Comparison of ENCODE assay signal across 8 mouse cellular contexts in genomic region chr14:54412629-54413170, GRCm38 (mm10). TPM values are rescaled to one million over a fixed set of nuclear protein-coding genes. Genes with fewer than 3 reads are reported as not detected.
A peak's percentile ranks its signal among the peaks of the same experiment; 100 is the strongest.
DNase-seq lines count a peak whose midpoint lies in the region; ATAC-seq and TF ChIP-seq lines count a peak whose summit lies in the region.

No protein-coding gene starts in this region.

- peaks cover 52% of the 10 kb centered on the region for H3K4me1 ChIP-seq in heart, embryonic 12.5 days (replicated peaks)
- H3K4me1 ChIP-seq in E14TG2a.4 (replicated peaks; ENCODE audit: low read depth, low read length): peaks cover 81% of the 10 kb centered on the region
- H3K4me1 ChIP-seq in heart, postnatal 0 days (ENCODE audit: control insufficient read depth, insufficient read depth): peaks cover 7% of the 10 kb centered on the region; the same call in 1 of the 2 replicates
- peaks cover 2% of the 10 kb centered on the region; the same call in 1 of the 2 replicates for H3K4me1 ChIP-seq in midbrain, embryonic 16.5 days (ENCODE audit: control insufficient read depth, insufficient read depth, low read length)

- H3K36me3 ChIP-seq in heart, embryonic 12.5 days: no peaks in the 10 kb centered on the region
- H3K36me3 ChIP-seq in E14TG2a.4 (ENCODE audit: insufficient read depth, low read length): peaks cover 44% of the 10 kb centered on the region
- no peaks in the 10 kb centered on the region for H3K36me3 ChIP-seq in heart, postnatal 0 days (replicated peaks; ENCODE audit: control insufficient read depth, insufficient read depth, low read length)
- H3K36me3 ChIP-seq in midbrain, embryonic 16.5 days (ENCODE audit: control insufficient read depth, insufficient read depth, low read length): no peaks in the 10 kb centered on the region

- H3K9me3 ChIP-seq in heart, embryonic 12.5 days (replicated peaks): no peaks in the 10 kb centered on the region
- no peaks in the 10 kb centered on the region for H3K9me3 ChIP-seq in E14TG2a.4 (ENCODE audit: low read length)
- H3K9me3 ChIP-seq in heart, postnatal 0 days (replicated peaks; ENCODE audit: control insufficient read depth, low read length): no peaks in the 10 kb centered on the region
- no peaks in the 10 kb centered on the region for H3K9me3 ChIP-seq in midbrain, embryonic 16.5 days (replicated peaks; ENCODE audit: control insufficient read depth, low read length, poor library complexity, severe bottlenecking)

- H3K9ac ChIP-seq in heart, embryonic 12.5 days: no peak overlapping the region
- H3K9ac ChIP-seq in heart, postnatal 0 days (replicated peaks; ENCODE audit: low read depth, low read length): no peak overlapping the region
- no peak overlapping the region for H3K9ac ChIP-seq in midbrain, embryonic 16.5 days (ENCODE audit: low read depth, low read length)

- H3K27ac ChIP-seq in heart, embryonic 12.5 days (ENCODE audit: poor library complexity, severe bottlenecking): no peak overlapping the region
- H3K27ac ChIP-seq in heart, postnatal 0 days (ENCODE audit: low read depth): peak overlapping the region; percentile 35
- peak overlapping the region; percentile 14; the same call in 1 of the 2 replicates for H3K27ac ChIP-seq in midbrain, embryonic 16.5 days (ENCODE audit: low read length)

- no peak for ATAC-seq in heart, embryonic 12.5 days (ENCODE audit: insufficient number of reproducible peaks, low FRiP score)
- no peak for ATAC-seq in heart, postnatal 0 days (ENCODE audit: insufficient read depth, low read depth)
- no peak for ATAC-seq in midbrain, embryonic 16.5 days

- peak; percentile 74 for DNase-seq in heart, adult 8-10 months (ENCODE audit: low spot score)
- peak; percentile 76 for DNase-seq in adrenal gland, postnatal 14 days
- peak; percentile 65 for DNase-seq in heart, postnatal 0 days (ENCODE audit: low spot score)
- peak; percentile 34 for DNase-seq in left cerebral cortex, adult 11 months (ENCODE audit: low spot score)
- no peak for DNase-seq in spleen, adult 12 weeks (ENCODE audit: low spot score)

- TF ChIP-seq CTCF in E14TG2a.4 (conservative IDR thresholded peaks at IDR 0.05; ENCODE audit: low read length): peak; percentile 90
- peak; percentile 87 for TF ChIP-seq CTCF in heart, postnatal 0 days (IDR thresholded peaks at IDR 0.05; ENCODE audit: low read depth)

- no peak for TF ChIP-seq EP300 in heart, postnatal 0 days (IDR thresholded peaks at IDR 0.05; ENCODE audit: low read depth)

- H3K4me3 ChIP-seq in heart, embryonic 12.5 days: no peak overlapping the region
- peak overlapping the region; percentile 84 for H3K4me3 ChIP-seq in E14TG2a.4 (replicated peaks; ENCODE audit: low read length)
- no peak overlapping the region for H3K4me3 ChIP-seq in heart, postnatal 0 days (ENCODE audit: low read depth, low read length)
- H3K4me3 ChIP-seq in midbrain, embryonic 16.5 days (ENCODE audit: low read depth, low read length): no peak overlapping the region

- H3K4me2 ChIP-seq in heart, embryonic 12.5 days: no peak overlapping the region
- no peak overlapping the region for H3K4me2 ChIP-seq in heart, postnatal 0 days (ENCODE audit: low read depth, low read length)
- H3K4me2 ChIP-seq in midbrain, embryonic 16.5 days (ENCODE audit: low read length): no peak overlapping the region

- H3K27me3 ChIP-seq in heart, embryonic 12.5 days (replicated peaks): no peaks in the 10 kb centered on the region
- no peaks in the 10 kb centered on the region for H3K27me3 ChIP-seq in E14TG2a.4 (ENCODE audit: insufficient read depth, low read length)
- no peaks in the 10 kb centered on the region for H3K27me3 ChIP-seq in heart, postnatal 0 days (ENCODE audit: control insufficient read depth, insufficient read depth, low read length)
- H3K27me3 ChIP-seq in midbrain, embryonic 16.5 days (ENCODE audit: control insufficient read depth, insufficient read depth, low read depth, low read length): peaks cover 8% of the 10 kb centered on the region; the same call in 1 of the 2 replicates

- 41% methylated on average over 2 of the region's 2 CpGs for WGBS in heart, embryonic 12.5 days
- WGBS in heart, postnatal 0 days: 46% methylated on average over 2 of the region's 2 CpGs
- WGBS in midbrain, embryonic 16.5 days: 30% methylated on average over 2 of the region's 2 CpGs

RNA-seq across cellular contexts. Expression of gene Slc7a7, which starts 4.9 kb away (rescaled TPM):
- 1 to 10 TPM; 3.8 to 6.4 (median 5.1) TPM for total RNA-seq in heart, adult 8-10 months (2022)
- 8.0 and 8.3 TPM in 2 replicates for polyA plus RNA-seq in heart, embryonic 12.5 days (2016; fragmentation: Nextera tagmentation; extraction: Ambion mirVana)
- total RNA-seq in adrenal gland, postnatal 14 days (2021): 4.6 and 6.5 TPM in 2 replicates
- total RNA-seq in heart, postnatal 0 days (2014; rRNA removed; ENCODE audit: low replicate concordance): 11.3 and 16.6 TPM in 2 replicates
- polyA plus RNA-seq in heart, postnatal 0 days (2015; fragmentation: Nextera tagmentation; extraction: Ambion mirVana): 6.7 and 8.9 TPM in 2 replicates
- polyA plus RNA-seq in midbrain, embryonic 16.5 days (2015; fragmentation: Nextera tagmentation; extraction: Ambion mirVana): 4.3 and 4.9 TPM in 2 replicates

RNA-seq across cellular contexts. Expression of gene Mrpl52, which starts 14.0 kb away (rescaled TPM):
- total RNA-seq in heart, adult 8-10 months (2022): 100 to 1,000 TPM; 118 to 126 (median 121) TPM
- 284 and 290 TPM in 2 replicates for polyA plus RNA-seq in heart, embryonic 12.5 days (2016; fragmentation: Nextera tagmentation; extraction: Ambion mirVana)
- total RNA-seq in adrenal gland, postnatal 14 days (2021): 186 TPM in 2 replicates
- total RNA-seq in heart, postnatal 0 days (2014; rRNA removed; ENCODE audit: low replicate concordance): 132 and 145 TPM in 2 replicates
- 335 and 371 TPM in 2 replicates for polyA plus RNA-seq in heart, postnatal 0 days (2015; fragmentation: Nextera tagmentation; extraction: Ambion mirVana)
- 247 and 252 TPM in 2 replicates for polyA plus RNA-seq in midbrain, embryonic 16.5 days (2015; fragmentation: Nextera tagmentation; extraction: Ambion mirVana)

RNA-seq across cellular contexts. Expression of gene Mmp14, which starts 18.7 kb away (rescaled TPM):
- total RNA-seq in heart, adult 8-10 months (2022): 10 to 100 TPM in 2 of 4 experiments, 1 to 10 TPM in 2; 7.4 to 12.1 (median 9.2) TPM
- 127 and 129 TPM in 2 replicates for polyA plus RNA-seq in heart, embryonic 12.5 days (2016; fragmentation: Nextera tagmentation; extraction: Ambion mirVana)
- 77.7 and 101 TPM in 2 replicates for total RNA-seq in adrenal gland, postnatal 14 days (2021)
- 59.9 and 73.2 TPM in 2 replicates for total RNA-seq in heart, postnatal 0 days (2014; rRNA removed; ENCODE audit: low replicate concordance)
- 59.7 and 60.9 TPM in 2 replicates for polyA plus RNA-seq in heart, postnatal 0 days (2015; fragmentation: Nextera tagmentation; extraction: Ambion mirVana)
- polyA plus RNA-seq in midbrain, embryonic 16.5 days (2015; fragmentation: Nextera tagmentation; extraction: Ambion mirVana): 43.5 and 43.9 TPM in 2 replicates

RNA-seq across cellular contexts. Expression of gene Lrp10, which starts 51.2 kb away (rescaled TPM):
- 10 to 100 TPM; 45.5 to 62.2 (median 50.7) TPM for total RNA-seq in heart, adult 8-10 months (2022)
- 50.3 and 55.8 TPM in 2 replicates for polyA plus RNA-seq in heart, embryonic 12.5 days (2016; fragmentation: Nextera tagmentation; extraction: Ambion mirVana)
- 92.0 and 92.5 TPM in 2 replicates for total RNA-seq in adrenal gland, postnatal 14 days (2021)
- 81.5 and 110 TPM in 2 replicates for total RNA-seq in heart, postnatal 0 days (2014; rRNA removed; ENCODE audit: low replicate concordance)
- 47.8 and 54.4 TPM in 2 replicates for polyA plus RNA-seq in heart, postnatal 0 days (2015; fragmentation: Nextera tagmentation; extraction: Ambion mirVana)
- 26.9 and 28.2 TPM in 2 replicates for polyA plus RNA-seq in midbrain, embryonic 16.5 days (2015; fragmentation: Nextera tagmentation; extraction: Ambion mirVana)

RNA-seq across cellular contexts. Expression of gene Oxa1l, which starts 52.1 kb away (rescaled TPM):
- 10 to 100 TPM; 84.0 to 95.7 (median 84.7) TPM for total RNA-seq in heart, adult 8-10 months (2022)
- polyA plus RNA-seq in heart, embryonic 12.5 days (2016; fragmentation: Nextera tagmentation; extraction: Ambion mirVana): 53.3 and 57.6 TPM in 2 replicates
- total RNA-seq in adrenal gland, postnatal 14 days (2021): 126 and 161 TPM in 2 replicates
- 136 and 152 TPM in 2 replicates for total RNA-seq in heart, postnatal 0 days (2014; rRNA removed; ENCODE audit: low replicate concordance)
- 99.3 and 109 TPM in 2 replicates for polyA plus RNA-seq in heart, postnatal 0 days (2015; fragmentation: Nextera tagmentation; extraction: Ambion mirVana)
- polyA plus RNA-seq in midbrain, embryonic 16.5 days (2015; fragmentation: Nextera tagmentation; extraction: Ambion mirVana): 51.8 and 53.1 TPM in 2 replicates
